Mouse (Mus musculus) kidney, adult 11 months (tissue): ENCODE results near the gene Foxp1.

ENCODE experiments used
- DNase-seq: peaks from one replicate; pipeline ENCODE4 v3.0.0; 2022

The Foxp1 gene

DNA sequence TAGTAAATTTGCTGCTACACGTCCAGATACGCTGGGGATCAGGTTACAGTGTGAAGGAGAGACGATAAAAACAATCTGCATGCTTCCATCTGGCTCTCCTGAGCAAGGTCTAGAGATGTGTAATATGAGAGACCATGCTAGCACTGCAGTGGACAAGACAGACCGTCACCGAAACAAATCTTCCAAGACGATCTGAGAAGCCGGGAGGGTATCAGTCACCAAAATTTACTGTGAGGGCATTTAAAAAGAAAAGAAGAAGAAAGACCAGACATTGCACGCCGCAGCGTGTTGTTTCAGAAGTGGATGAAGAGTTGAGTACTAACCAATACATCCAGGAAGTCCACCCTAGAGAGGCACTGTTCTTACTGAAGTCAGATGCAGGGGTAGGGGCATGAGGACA, 39.0 kb downstream of the Foxp1 start:
- DNase-seq, result no peak

DNA sequence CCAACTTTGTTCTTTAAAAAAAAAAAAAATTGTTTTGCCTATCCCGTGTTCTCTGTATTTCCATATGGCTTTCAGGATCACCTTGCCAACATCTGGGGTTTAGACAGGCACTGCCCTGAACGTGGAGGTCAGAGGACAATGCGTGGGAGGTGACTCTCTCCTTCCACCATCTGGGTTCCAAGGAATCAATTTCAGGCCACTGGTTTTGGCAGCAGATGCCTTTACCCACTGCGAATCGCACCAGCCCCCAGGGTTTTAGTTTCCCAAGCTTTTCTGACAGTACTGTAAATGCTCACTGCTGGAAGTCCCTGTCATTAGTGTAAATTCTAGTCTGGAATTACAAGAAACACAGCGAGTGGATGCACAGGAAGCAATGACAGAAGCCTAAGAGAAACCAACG, 41.0 kb downstream of the Foxp1 start:
- DNase-seq, result no peak

DNA sequence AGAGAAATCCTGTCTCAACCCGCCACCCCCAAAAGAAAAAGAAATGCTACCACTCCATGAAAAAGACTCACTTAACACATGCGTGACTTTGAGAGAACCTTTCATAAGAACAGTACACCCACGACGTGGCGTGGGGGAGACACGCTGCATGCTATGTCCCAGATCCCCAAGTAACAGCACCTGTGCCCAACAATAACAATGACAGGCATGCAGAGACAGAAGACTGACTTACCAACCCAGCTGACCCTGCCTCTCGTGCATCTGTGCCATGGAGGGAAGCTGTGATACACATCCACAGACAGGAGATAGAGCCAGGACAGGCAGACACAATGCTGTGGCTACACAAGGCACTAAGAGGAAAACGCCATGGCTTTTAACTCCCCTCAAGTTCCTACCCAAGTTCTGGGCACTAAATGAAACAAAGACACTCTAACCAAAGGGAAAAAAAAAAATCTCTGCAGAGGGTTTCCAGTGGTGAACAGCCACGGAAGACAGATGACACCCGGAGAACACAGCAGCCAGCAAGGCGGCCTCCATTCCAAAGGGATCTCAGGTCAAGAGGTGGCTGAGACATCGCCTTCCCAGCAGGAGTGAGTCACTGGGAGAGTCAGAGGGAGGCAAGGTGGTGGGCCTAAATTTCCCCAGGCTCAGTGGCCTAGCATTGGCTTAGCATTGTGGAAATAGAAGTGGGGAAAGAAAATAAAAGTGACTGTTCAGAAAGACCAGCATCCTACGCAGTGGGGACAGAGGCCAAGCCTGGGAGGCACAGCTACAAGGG, 43.5 kb downstream of the Foxp1 start:
- no peak for DNase-seq

DNA sequence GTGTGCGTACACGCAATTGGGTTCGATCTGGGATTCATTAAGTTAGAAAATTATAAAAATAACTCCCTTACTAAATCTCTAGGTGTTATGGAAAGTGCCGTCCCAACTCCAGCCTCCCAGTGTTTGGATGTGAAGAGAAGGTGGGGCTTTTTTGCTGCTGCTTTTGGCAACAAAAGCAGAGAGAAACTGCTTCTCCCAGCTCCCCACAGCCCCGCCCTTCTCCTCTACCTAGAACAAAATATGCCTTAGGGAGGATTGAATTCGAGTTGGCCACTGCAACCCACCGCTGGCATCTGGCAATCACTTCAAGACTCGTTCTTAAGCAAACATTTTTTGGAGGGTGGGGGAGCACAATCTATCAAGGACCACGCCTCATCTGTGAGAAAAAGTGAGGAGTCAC, 47.5 kb downstream of the Foxp1 start:
- DNase-seq, result peak; percentile 19

DNA sequence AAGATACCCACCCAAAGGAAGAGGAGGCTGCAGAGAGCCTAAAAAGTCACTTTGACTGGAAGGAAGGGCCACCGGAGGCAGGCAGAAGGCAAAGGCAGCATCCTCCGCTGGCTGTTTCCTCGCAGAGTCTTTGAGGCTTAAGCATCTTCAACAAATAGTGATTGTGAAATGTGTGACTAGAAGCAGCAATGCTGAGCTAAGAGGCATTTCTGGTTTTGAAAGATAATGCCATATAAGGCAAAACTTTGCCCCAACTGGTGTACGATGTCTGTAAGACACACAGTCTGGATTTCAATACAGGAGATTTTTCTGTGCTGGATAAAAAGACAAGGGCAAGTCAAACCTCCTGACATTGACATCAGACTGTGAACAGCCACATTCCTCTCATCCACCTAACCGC, 51.6 kb downstream of the Foxp1 start:
- DNase-seq, result no peak

DNA sequence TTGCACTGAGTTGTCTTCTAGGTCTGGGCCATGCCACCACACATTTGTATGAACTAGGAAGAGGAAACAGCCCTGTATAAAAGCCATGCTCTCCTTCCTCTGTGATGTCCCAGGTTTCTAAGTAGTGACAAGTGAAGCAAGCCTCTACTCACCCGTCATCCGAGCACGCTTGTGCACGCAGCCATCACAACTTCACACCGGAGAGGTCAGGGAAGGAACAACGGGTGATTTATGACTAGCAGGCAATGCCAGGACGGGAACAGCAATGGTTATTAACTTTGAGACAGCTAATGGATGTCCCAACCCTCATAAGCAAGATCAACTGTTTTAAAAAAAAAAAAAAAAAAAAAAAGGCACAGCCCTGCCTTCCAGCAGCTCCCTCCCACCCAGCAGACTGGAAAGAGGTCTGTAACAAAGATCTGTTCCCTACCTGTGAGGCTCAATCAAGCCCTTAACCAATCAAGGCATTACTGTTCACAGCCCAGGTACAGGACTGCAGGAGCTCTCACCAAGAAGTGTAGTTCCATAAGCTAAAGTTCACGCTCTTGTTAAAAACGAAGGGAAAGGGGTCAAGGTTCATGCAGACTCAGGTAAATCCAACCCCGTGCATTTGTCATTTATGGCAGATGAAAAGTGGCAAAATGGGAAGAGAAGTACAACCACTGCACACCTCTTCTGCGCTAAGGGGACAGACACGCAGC, 53.2 kb downstream of the Foxp1 start:
- no peak for DNase-seq

DNA sequence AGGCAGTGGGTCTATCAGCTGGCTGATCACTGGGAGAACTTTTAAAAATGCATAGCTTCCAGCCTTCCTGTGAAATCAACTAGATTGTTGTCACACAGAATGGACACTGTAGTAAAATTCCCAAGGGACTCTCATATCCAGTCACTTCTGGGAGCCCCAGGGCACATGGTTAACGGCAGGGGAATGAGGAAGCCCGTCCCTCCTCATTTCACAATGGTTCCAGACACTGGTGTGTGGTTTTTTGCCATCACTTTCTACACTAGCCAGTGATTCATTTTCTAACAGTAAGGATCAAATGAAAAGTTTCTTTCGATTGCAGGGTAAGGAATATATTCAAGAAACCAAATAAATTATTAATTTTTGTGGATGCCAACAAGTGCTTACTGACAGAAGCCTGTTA, 54.7 kb downstream of the Foxp1 start:
- DNase-seq, result no peak

DNA sequence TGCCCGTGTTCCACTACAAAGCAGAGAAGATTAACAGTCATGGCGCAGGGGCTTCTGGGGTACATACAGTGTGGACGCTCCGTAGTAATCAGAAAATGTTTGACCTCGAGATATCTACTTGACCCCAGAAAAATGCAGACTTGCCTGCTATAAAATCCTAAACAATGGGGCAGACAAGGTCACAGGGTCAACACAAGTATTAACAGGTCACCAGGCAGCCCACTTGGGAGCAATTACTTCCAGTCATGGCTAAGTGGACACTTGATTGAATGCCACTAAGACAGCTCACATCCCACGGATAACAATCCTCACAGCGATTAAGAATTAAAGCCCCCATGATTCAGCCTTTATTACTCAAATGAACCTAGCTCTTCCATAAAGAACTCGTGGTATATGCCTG, 55.4 kb downstream of the Foxp1 start:
- no peak for DNase-seq

DNA sequence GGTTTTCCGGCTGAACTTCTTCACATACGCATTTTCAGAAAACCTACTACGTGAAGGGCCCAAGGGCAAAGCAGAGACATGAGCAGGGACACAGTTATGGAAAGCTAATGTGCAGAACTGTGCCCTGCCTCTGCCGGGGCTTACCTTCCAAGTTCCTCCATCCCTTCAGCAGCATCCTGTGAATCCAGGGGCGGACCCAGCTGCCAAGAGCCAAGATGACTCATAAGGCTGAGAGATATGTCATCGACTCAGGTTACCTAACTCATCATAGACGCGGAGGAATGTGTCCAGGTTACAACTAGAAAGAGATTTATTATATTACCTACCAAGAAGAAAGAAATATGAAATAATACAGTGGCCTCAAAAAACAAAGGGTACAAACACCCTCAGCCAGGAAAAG, 56.2 kb downstream of the Foxp1 start:
- DNase-seq, result no peak

DNA sequence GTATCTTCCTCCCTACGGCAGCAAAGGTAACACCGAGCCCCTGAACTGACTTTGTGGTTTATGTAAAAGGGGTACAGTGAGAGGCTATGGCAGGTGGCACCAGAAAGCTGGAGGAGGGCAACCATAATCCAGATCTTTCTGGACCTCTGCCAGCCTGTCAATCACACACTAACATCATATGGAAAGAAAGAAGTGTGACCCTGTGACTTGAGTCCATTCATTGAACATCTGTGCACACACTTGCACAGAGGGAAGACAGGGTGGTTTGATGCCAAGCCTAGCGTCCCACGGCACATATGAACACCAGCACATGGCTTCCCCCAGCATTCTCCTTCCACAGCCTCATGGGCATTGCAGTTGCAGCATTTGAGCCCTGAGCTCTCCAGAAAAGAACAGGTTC, 58.1 kb downstream of the Foxp1 start:
- DNase-seq, result no peak

DNA sequence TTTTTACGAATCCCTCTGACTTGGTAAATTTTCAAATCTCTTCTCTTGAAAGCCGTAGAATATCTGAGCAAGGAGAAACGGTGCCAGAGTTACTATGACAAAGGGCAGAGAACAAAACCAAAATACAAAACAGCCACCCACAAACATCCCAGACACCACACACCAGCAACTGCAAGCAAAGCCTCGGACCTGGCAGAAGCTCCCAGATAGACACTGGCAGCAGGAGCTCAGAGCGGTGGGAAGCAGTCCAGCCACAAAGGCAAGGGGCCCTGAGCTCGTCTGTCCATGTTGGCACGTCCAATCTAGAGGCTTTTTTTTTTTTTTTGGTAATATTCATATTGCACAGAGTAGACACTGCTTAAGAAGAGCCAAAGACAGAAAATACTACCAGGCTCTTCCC, 58.6 kb downstream of the Foxp1 start:
- DNase-seq, result no peak

DNA sequence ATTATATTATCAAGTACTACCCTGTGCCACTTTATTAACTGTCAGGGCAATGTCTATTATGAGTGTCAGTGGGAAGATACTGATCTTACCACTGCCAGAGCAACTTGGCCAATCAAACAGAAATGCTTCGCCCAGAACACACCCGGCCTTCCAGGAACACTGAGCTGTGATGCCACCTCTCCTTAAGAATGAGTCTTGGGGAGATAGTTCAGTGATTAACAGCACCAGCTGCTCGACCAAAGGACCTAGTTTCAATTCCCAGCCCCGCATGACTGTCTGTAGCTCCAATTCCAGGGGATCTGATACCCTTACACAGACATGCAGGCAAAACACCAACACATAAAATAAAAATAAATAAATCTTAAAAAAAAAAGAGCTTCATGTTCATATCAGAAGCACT, 63.7 kb downstream of the Foxp1 start:
- DNase-seq, result no peak

DNA sequence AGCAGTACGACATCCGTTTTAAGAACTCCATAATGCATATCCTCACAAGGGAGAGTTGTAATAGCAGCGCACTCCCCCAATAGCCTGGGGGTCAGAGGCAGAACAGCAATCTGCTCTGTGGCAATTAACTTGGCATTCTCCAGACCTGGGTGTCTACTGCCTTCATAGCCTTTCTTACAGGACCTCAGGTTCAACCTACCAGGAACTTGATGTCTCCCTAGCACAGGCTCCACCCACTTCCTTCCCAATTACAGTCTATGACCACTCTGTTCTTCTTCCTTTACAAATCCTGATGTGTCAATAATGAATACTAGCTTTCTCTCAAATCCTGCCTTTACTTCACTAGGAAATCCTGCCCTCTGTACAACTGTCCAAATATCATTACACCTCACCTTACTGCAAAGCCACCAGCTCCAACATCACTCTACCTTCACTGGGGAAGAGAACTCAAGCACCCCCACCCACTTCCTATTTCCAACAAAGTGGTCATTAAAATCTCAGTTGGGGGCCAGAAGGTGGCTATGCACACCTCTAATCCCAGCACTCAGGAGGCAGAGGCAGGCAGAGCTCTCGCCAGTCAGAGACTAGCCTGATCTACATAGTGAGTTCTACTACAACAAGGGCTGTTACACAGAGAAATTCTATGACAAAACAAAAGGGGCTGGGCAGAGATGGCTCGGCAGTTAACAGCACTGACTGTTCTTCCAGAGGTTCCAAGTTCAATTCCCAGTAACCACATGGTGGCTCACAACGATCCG, 68.6 kb downstream of the Foxp1 start:
- no peak for DNase-seq

DNA sequence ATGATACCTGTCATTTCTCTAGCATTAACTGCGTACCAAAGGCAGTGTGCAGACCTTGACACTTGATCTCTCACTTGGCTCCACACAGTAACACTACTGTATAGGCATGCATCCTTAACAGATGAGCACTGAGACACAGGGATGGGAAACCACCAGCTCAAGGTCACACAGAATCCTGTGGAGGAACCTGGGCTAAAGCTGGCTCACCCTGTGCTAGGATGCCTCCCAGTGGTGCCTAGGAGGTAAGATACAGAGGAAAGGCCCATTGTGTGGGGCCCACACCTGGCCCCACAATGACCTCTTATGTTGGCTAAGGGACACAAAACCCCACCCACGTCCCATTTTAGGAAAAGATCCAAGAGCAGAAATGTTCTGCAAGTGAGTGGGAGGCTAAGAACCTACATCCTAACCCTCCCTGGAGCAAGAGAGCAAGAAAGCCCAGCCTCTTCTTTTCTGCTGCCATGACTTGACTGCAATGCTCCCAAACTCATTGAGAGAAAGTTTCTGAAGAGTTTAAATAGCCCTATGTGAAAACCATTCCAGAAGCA, 69.8 kb downstream of the Foxp1 start:
- no peak for DNase-seq

DNA sequence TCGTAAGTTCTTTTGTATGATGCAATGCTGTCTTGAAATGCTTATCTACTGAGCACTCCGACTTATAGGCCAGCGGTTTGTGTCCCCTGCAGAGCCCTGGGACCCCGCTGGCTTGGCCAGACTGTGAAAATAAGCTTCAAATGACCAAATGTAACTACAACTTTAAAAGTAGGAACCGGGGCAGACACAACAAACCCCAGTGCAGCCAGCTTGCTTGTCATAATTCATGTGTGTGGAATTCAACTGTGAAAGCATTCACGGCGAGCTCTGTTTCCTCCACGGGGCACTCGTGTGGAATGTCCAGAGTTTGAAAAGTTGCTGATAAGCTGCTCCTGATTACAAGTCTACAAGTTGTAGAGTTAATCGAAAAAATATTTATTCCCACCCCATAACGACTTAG, 71.0 kb downstream of the Foxp1 start:
- DNase-seq, result no peak

DNA sequence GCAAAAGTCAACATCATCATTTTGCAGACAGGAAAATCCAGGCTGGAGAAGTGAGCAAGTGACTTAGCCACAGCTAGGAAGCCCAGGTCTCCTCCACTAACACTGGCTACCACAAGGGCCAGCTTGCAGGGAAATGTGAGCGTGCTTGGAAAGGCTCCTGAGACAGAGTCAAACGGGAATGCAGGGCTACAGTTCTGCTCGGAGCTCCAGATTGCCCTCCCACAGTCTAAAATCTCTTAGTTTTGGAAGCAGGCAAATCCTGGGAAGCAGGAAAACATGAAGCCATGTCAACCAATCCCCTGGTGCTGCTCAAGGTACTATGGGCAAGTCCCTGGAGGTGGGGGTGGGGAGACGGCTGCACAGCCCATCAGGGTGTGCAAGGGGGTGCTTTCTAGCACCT, 75.1 kb downstream of the Foxp1 start:
- no peak for DNase-seq

DNA sequence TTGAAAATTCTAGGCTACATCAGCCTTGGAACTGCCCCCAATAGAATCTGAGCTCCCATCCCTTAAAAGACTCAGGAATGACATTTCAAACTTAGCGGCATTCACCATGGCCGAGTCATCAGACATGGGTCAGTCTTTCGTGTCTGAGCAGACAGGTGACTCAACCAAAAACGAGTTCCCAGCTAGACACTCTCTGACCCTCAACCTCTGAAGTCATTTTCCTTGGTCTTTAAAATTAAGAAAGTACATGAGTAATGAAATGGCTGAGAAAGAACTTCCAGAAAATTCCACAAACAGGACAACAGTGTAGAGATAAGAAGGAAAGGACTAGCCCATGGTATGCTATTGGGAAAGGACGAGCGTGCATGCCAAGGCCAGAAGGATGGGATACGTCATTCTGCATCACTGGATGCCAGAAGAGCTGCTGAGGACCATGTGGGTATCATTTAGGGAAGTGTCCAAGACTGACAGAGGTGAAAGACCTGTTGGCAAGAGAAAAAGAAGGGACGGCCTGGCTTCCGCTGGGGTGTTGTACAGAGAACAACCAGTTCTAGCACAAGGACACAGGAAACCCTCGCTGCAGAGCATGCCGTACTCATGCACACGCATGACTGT, 75.6 kb downstream of the Foxp1 start:
- DNase-seq, result no peak

DNA sequence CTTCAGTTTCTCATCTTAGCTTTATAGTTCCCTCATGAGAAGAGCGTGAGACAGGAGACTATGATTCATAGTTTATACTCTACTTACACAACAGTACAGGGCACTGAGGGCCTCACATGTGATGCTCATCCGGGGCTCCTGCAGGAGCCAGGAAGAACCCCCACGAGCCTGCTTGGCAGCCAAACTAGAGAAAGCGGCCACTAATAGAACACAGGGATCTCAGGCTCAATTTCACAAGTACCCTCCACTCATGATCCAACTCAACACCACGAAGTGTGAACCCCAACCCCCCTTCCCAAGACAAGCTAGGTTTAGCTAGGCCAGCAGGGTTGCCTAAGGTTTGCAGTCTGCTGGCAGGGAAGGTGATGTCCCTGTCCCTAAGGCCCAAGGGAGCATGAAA, 79.1 kb downstream of the Foxp1 start:
- DNase-seq, result no peak

DNA sequence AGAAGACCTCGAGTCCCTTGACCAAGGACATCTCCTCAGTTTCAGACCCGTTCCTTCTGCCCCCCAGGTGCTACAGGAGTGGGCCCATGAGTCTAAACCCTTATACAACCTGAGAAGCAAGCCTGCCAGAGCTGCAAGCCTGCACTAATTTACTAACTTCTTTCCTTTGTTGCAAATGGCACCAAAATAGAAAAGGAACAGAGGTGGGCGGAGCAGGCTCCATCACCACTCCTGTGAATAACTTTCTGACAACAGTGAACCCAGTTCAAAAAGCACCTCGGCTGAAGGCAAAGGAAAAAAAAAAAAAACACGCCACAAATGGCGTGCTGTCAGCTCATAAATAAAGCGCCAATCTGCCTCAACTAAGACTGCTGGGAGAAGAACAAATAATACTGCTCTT, 81.4 kb downstream of the Foxp1 start:
- no peak for DNase-seq

DNA sequence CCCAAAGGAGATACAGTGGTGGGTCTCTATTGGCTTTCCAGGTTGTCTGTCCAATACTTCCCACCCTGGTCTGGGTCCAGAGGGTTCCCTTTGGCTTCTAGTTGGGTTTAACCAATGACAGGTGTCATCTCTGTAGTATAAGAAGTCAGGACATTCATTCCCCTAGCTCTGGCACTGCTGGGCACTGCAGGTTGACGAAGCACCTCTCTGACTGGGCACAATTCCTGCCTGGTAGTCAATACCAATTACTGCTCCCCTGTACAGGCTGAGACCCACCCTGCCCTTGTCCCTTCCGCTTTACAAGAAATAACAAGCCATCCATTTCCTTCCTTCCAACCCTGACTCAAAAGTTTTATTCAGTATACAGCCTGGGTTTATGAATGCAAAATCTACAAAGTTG, 81.9 kb downstream of the Foxp1 start:
- no peak for DNase-seq

DNA sequence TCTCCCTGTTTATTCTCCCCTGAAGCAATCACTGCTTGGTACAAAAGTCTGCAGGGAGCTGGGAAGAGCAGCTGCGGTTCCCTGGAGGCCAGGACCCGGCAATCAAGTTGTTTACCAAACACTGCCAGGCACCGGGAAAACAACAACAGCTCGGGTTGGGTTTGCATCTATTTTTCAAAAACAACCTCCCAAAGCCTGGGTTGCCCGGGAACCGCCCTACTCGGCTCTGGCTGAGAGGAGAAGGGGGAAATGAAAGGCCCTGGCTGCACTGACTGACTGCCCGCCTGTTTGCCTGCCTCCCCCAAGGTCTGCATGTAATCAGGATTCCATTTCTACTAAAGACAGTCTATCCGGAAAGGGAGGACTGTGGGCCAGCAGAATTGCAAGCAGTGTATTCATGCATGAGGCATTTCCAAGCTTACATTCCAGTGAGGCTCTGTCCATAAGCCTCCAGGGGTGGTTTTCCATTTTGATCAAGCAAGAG, 82.6 kb downstream of the Foxp1 start:
- peak; percentile 22 for DNase-seq

DNA sequence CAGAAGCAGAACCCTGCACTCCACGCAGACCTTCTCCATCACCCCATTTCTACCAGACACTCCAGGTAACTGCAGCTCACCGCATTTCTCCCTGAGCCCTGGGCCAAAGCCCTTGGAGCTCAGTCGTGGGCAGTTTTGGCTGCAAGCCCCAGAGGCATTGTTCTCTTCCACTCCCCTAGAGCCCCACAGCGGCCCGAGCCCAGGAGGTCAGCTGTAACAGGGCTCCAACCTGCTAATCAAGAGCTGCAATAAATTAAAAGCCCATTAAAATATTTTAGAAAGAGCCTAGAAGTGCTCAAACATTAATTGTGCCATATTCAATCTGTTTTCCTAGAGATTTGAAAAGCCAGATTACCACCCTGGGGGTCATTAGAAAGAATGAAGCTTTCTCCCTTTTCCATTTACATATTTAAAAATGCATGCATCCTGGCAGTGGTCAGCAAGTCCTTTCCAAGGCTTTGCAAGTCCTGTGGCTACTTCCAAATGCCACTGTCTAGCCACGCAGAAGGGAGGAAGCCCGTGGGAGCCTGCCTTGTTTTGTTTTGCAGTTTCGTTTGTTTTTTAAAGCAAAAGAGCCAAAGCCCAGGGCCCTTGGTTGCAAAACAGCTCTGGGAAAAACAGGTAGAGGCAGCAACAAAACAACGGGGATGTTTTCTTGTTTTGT, 83.2 kb downstream of the Foxp1 start:
- peak; percentile 29 for DNase-seq

DNA sequence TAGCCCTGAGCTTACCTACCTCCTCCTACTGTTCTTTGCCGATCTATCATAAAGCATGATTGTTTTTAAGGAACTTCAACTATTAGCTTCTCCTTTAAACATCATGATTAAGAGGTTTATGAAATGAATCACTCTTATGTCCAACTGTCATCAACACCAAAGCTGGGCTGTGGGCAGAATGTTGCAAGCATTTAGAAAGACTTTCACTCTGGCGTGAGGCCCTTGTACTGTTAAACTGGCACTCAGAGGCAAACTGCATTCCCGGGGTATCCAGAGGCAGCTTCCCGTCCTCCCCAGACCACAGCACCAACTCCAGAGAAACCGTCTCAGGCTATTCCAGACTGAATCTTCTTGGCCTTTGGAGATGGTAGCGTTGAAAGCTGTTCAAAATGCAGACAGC, 86.2 kb downstream of the Foxp1 start:
- no peak for DNase-seq
